Mouse (Mus musculus): Measurements from ENCODE around the gene Ccl4. TPM values are rescaled to one million over a fixed set of nuclear protein-coding genes. Genes with fewer than 3 reads are reported as not detected.

The Ccl4 gene
- 2.2 TPM in 1 of 2 replicates, not detected in the other for polyA plus RNA-seq (2011; ENCODE audit: insufficient read length, low read depth, missing spikeins)

DNA sequence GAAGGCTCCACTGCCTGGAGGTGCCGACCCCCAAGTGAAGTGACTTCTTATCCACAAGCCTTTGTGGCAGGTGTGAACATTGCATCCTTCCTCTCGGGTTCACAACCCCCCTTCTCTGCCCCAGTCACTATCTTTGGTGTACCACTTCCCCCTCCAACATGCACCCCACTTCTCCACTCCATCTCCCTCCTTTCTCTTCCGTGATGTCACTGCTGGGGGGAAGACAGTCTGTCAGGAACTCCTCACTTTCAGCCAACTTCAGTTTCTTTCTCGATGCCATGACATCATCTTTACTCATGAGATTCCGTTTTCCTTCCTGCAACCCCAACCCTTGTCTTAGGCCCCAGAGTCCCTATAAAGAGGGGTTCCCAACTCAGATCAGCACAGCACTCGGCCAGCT lies at the start of gene Ccl4:
TSS of gene Ccl4 (plus strand) at position 381 of the 400 bp plus-strand sequence.
- no peaks in the 10 kb centered on the region for H3K4me1 ChIP-seq (ENCODE audit: control insufficient read depth, insufficient read depth, low read length)
- no peak for TF ChIP-seq CTCF (IDR thresholded peaks at IDR 0.05; ENCODE audit: borderline replicate concordance, insufficient read depth, low read length)
- TF ChIP-seq POLR2A (IDR thresholded peaks at IDR 0.05; ENCODE audit: low read depth, low read length) = no peak
- H3K27ac ChIP-seq (ENCODE audit: insufficient read depth, low read length) = no peak within 1 kb of the TSS

DNA sequence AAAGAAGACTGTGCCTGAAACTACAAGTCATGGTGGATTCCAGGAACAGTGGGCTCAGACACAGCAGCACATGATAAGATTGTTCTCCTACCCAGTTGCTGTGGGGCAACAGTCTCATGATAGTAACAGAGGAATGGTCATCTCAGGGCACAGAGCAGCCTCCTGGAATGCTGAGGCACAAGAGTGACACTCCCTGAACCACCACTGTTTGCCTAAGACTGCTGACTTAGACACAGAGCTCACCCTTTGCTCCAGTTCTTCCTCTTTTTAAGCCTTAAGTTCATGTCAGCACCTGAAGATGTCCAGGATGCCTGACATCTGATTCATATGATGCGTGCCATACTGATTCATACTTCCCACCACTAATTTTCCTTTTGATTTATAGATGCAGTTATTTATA lies 45.8 kb upstream of the Ccl4 start:
- Histone ChIP-seq H3K4me1 (ENCODE audit: control insufficient read depth, insufficient read depth, low read length) (peaks cover 4% of the 10 kb centered on the region), H3K4me3 (ENCODE audit: insufficient read depth, low read length) (no peak overlapping the region), H3K27ac (ENCODE audit: insufficient read depth, low read length) (no peak overlapping the region)
- no peak for TF ChIP-seq POLR2A (IDR thresholded peaks at IDR 0.05; ENCODE audit: low read depth, low read length)
- no peak for TF ChIP-seq CTCF (IDR thresholded peaks at IDR 0.05; ENCODE audit: borderline replicate concordance, insufficient read depth, low read length)

More for the DNA sequence above, at the start of gene Ccl4:
- H3K4me3 ChIP-seq (ENCODE audit: insufficient read depth, low read length) = no peak within 1 kb of the TSS

GRCm38 (mm10) chr11:83618238-83618637 lies 44.1 kb upstream of the Ccl4 start:
- Histone ChIP-seq H3K4me1 (ENCODE audit: control insufficient read depth, insufficient read depth, low read length) (peaks cover 4% of the 10 kb centered on the region), H3K27ac (ENCODE audit: insufficient read depth, low read length) (no peak overlapping the region), H3K4me3 (ENCODE audit: insufficient read depth, low read length) (no peak overlapping the region)
- TF ChIP-seq POLR2A (IDR thresholded peaks at IDR 0.05; ENCODE audit: low read depth, low read length) (no peak), CTCF (IDR thresholded peaks at IDR 0.05; ENCODE audit: borderline replicate concordance, insufficient read depth, low read length) (no peak)

- Histone ChIP-seq H3K4me3 (ENCODE audit: insufficient read depth, low read length) (no peak overlapping the region), H3K4me1 (ENCODE audit: control insufficient read depth, insufficient read depth, low read length) (peaks cover 4% of the 10 kb centered on the region), H3K27ac (ENCODE audit: insufficient read depth, low read length) (no peak overlapping the region)
- no peak for TF ChIP-seq POLR2A (IDR thresholded peaks at IDR 0.05; ENCODE audit: low read depth, low read length)
Measured at GRCm38 (mm10) chr11:83619037-83619436, 43.3 kb upstream of the Ccl4 start.

DNA sequence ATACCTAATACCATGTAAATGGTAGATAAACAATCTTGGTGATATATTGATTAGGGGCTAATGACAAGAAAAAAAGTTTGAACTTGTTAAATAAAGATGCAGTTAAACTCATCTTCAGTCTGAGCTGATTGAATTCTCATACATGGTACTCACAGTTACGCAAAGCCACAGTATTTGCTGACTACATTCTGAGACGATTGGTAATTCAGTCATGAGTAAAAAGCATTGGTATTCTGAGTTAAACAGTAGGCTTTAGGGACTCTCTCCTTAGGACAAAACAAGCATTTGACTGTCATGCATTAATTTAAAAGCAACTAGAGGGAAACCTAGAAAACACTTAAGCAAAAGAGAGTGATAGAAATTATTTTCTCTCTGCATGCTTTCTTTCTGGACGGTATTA lies 38.8 kb upstream of the Ccl4 start:
- no peak for TF ChIP-seq CTCF (IDR thresholded peaks at IDR 0.05; ENCODE audit: borderline replicate concordance, insufficient read depth, low read length)
- TF ChIP-seq POLR2A (IDR thresholded peaks at IDR 0.05; ENCODE audit: low read depth, low read length) = no peak
- no peak overlapping the region for H3K4me3 ChIP-seq (ENCODE audit: insufficient read depth, low read length)
- H3K4me1 ChIP-seq (ENCODE audit: control insufficient read depth, insufficient read depth, low read length) = no peaks in the 10 kb centered on the region
- H3K27ac ChIP-seq (ENCODE audit: insufficient read depth, low read length) = peak overlapping the region; percentile 61; the same call in 1 of the 2 replicates

GRCm38 (mm10) chr11:83628808-83629207 lies 33.6 kb upstream of the Ccl4 start:
- H3K4me1 ChIP-seq (ENCODE audit: control insufficient read depth, insufficient read depth, low read length) = peaks cover 3% of the 10 kb centered on the region; the same call in 1 of the 2 replicates
- H3K4me3 ChIP-seq (ENCODE audit: insufficient read depth, low read length) = no peak overlapping the region
- TF ChIP-seq CTCF (IDR thresholded peaks at IDR 0.05; ENCODE audit: borderline replicate concordance, insufficient read depth, low read length) (no peak), POLR2A (IDR thresholded peaks at IDR 0.05; ENCODE audit: low read depth, low read length) (no peak)
- H3K27ac ChIP-seq (ENCODE audit: insufficient read depth, low read length) = no peak overlapping the region

GRCm38 (mm10) chr11:83630630-83631029 lies 31.8 kb upstream of the Ccl4 start:
- Histone ChIP-seq H3K27ac (ENCODE audit: insufficient read depth, low read length) (no peak overlapping the region), H3K4me3 (ENCODE audit: insufficient read depth, low read length) (no peak overlapping the region), H3K4me1 (ENCODE audit: control insufficient read depth, insufficient read depth, low read length) (peaks cover 3% of the 10 kb centered on the region; the same call in 1 of the 2 replicates)
- TF ChIP-seq CTCF (IDR thresholded peaks at IDR 0.05; ENCODE audit: borderline replicate concordance, insufficient read depth, low read length) = no peak
- no peak for TF ChIP-seq POLR2A (IDR thresholded peaks at IDR 0.05; ENCODE audit: low read depth, low read length)

DNA sequence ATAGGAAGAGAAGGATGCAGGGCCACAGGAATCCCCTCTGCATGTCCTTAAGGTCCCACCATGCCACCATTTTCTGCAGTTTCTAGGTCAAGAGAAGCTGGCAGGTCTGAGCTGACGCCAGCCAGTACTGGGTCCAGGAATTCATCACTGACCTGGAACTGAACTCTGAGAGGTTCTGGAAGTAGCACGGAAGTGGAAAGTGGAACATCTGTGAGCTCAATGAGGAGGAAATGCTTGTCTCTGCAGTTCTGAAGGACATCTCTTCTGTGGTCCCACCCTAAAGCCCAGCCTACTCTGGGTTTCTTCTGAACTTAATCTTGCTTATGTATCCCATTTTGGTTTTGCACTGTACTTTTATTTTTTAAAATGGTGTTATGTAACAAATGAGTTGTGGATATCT lies 31.3 kb upstream of the Ccl4 start:
- H3K4me1 ChIP-seq (ENCODE audit: control insufficient read depth, insufficient read depth, low read length) = peaks cover 3% of the 10 kb centered on the region; the same call in 1 of the 2 replicates
- TF ChIP-seq POLR2A (IDR thresholded peaks at IDR 0.05; ENCODE audit: low read depth, low read length) = no peak
- no peak for TF ChIP-seq CTCF (IDR thresholded peaks at IDR 0.05; ENCODE audit: borderline replicate concordance, insufficient read depth, low read length)
- H3K27ac ChIP-seq (ENCODE audit: insufficient read depth, low read length) = no peak overlapping the region
- H3K4me3 ChIP-seq (ENCODE audit: insufficient read depth, low read length) = no peak overlapping the region

GRCm38 (mm10) chr11:83632744-83633143 lies 29.6 kb upstream of the Ccl4 start:
- H3K27ac ChIP-seq (ENCODE audit: insufficient read depth, low read length) = no peak overlapping the region
- TF ChIP-seq POLR2A (IDR thresholded peaks at IDR 0.05; ENCODE audit: low read depth, low read length) (no peak), CTCF (IDR thresholded peaks at IDR 0.05; ENCODE audit: borderline replicate concordance, insufficient read depth, low read length) (peak; percentile 47; the same call in 1 of the 2 replicates)
- peaks cover 3% of the 10 kb centered on the region; the same call in 1 of the 2 replicates for H3K4me1 ChIP-seq (ENCODE audit: control insufficient read depth, insufficient read depth, low read length)
- H3K4me3 ChIP-seq (ENCODE audit: insufficient read depth, low read length) = no peak overlapping the region

GRCm38 (mm10) chr11:83634425-83634824 lies 28.0 kb upstream of the Ccl4 start:
- Histone ChIP-seq H3K27ac (ENCODE audit: insufficient read depth, low read length) (no peak overlapping the region), H3K4me1 (ENCODE audit: control insufficient read depth, insufficient read depth, low read length) (peaks cover 3% of the 10 kb centered on the region; the same call in 1 of the 2 replicates), H3K4me3 (ENCODE audit: insufficient read depth, low read length) (no peak overlapping the region)
- no peak for TF ChIP-seq CTCF (IDR thresholded peaks at IDR 0.05; ENCODE audit: borderline replicate concordance, insufficient read depth, low read length)

DNA sequence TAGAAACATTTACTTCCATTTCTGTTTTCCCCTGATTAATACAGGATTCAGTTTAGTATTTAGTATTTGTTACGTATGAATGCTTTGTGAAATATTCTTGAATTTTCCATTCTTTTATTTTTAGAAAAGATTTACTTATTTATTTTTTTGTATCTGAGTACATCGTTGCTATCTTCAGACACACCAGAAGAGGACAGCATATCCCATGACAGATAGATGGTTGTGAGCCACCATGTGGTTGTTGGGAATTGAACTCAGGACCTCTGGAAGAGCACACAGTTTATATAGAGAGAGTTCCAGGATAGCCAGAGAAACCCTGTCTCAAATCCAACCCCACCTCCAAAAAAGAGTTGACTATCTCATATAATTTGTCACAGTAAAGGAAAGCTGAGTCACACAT lies 27.5 kb upstream of the Ccl4 start:
- TF ChIP-seq POLR2A (IDR thresholded peaks at IDR 0.05; ENCODE audit: low read depth, low read length) = no peak
- TF ChIP-seq CTCF (IDR thresholded peaks at IDR 0.05; ENCODE audit: borderline replicate concordance, insufficient read depth, low read length) = no peak
- Histone ChIP-seq H3K4me3 (ENCODE audit: insufficient read depth, low read length) (no peak overlapping the region), H3K27ac (ENCODE audit: insufficient read depth, low read length) (no peak overlapping the region), H3K4me1 (ENCODE audit: control insufficient read depth, insufficient read depth, low read length) (peaks cover 3% of the 10 kb centered on the region; the same call in 1 of the 2 replicates)

Data from embryonic fibroblast, embryonic 13.5 days (primary cell).